Mouse (Mus musculus): Measurements from ENCODE around the gene Cmtm5. TPM values are rescaled to one million over a fixed set of nuclear protein-coding genes. Genes with fewer than 3 reads are reported as not detected.

Cmtm5 gene
- 120 and 147 TPM in 2 replicates for polyA plus RNA-seq (2012; rRNA removed)

DNA sequence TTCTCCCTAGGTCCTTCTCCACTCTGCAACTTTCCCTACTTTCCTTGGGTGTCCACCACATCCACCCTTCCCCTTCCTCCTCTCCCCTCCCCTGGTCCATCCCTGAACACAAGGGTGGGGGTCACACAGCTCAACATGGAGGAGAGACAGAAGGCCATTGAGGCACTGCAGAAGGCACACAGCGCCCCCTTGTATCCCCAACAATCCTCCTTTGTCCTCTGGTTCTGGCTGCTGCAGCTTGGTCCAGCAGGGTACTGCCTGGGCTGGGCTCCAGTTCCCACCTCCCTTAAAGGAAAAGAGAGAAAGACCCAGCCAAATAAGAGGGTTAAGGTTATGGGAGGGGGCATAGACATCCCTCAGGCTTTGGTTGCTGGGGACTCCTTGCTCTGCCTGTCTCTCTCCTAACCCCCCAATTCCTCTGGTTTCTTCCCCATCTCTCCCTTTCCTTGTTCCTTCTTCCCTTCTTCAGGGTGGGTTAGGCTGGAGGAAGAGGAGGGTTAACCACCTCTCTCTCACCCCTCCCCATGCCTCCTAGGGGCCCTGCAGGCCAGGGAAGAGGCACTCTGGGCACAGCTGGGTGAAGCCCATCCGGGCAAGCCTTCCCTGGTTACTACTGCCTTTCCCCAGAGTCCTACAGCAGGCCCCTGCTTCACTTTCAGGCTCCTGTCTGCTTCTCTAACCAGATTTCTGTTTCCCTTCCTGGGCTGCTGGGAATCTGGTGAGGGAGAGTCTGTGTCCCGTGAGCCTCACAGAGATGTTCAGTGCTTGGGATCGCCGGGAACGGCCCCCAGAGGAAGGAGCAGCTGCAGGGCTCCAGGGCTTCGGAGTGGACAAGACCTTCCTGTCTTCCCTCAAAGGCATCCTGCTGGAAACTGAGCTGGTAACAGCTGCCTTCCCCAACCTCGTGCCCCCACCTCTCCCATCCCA lies at the start of gene Cmtm5:
Gene Cmtm5, plus strand, starts transcription at position 358 of the 927 bp plus-strand sequence.
- peak; percentile 71 to 77 for DNase-seq (ENCODE audit: extremely low spot score in 1 of 2, low spot score in 1 of 2)

DNA sequence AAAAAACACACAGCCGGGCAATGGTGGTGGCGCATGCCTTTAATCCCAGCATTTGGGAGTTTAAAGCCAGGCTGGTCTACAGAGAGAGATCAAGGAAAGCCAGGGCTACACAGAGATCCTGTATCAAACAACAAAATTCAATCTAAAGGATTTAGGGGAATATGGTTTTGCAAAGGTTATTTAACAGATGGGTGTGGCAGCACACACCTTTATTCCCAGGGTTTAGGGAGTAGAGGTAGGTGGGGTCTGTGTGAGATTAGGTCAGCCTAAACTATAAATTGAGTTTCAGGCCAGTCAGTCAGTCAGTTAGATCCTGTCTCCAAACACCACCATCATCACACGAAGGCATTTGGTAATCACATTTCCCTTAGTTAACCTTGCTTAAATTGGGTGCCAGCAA lies 43.9 kb upstream of the Cmtm5 start, which contains the start of gene Pabpn1:
Gene Pabpn1, plus strand, starts transcription at position 301 of the 400 bp plus-strand sequence.
- no peak for DNase-seq (ENCODE audit: extremely low spot score in 1 of 2, low spot score in 1 of 2)

DNA sequence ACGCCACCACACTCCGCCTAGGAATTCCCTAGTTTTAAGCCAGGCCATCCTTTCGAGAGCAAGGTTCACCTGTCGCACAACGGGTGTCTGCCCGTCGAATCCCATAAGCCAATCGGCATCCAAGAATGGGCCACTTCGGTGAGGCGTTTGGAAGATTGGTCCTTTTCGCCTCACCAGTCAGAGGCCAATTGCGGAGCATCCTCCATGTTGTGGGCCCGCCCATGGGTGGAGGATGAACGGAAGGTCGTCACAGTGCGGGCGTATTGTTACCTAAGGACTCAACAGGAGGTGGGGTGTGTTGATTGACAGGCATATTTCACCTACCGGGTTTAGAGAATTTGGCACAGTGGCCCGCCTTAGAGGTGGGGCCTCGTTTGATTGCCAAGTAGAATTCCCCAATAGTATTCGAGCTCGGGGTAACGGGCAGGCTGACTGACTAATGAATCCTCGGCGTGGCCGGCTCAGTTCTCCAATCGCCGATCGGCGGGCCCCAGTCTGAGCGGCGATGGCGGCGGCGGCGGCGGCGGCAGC lies 42.3 kb upstream of the Cmtm5 start:
- DNase-seq (ENCODE audit: extremely low spot score in 1 of 2, low spot score in 1 of 2): peak; percentile 99 to 100

DNA sequence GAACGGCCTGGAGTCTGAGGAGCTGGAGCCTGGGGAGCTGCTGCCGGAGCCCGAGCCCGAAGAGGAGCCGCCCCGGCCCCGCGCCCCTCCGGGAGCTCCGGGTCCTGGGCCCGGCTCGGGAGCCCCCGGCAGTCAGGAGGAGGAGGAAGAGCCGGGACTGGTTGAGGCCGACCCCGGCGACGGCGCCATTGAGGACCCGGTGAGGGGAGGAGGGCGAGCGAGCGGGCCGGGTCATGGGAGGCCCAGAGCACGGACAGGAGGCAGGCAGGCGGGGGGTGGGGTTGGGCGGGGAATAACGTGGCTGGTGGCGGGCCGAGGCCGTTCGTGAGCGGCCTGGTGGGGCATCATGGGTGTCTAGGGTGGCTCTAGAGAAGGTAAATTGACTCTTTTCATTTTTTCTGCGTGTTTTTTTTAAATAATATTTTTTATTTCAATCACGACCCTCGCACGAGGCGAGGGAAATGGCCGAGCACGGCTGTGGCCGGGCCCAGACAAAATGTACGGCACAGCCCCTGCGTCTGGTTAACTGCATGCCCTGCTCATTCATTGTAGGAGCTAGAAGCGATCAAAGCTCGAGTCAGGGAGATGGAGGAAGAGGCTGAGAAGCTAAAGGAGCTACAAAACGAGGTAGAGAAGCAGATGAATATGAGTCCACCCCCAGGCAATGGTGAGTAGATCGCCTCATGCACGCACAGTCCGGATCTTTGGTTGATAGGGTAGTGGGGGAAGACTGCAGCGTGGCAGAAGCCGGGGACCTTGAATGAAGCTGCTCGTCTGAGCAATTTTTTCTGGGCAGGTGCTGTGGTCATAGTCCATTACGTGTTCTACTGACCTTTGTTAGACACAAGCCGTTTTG lies 41.5 kb upstream of the Cmtm5 start:
- peak in 1 of 2 experiments; percentile 40 for DNase-seq (ENCODE audit: extremely low spot score in 1 of 2, low spot score in 1 of 2)

DNA sequence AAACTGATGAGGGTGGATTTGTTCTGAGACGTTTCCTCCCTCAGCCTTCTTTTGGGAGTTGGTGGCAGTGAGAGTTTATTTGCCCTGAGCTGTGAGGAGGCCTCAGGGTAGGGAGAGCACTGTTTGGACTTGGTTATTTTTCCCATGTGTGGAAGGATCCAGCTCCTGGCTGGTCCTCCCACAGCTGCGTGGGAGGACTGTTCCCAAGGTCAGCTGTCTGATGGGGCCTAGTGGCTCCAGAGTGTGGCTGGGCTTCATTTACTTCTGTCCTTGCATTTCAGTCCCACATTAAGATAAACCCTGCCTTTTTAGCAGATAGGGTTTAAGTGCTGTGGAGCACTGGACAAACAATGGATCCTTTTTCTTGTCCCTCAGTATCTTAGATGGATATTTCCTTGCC lies 38.6 kb upstream of the Cmtm5 start:
- no peak for DNase-seq (ENCODE audit: extremely low spot score in 1 of 2, low spot score in 1 of 2)

DNA sequence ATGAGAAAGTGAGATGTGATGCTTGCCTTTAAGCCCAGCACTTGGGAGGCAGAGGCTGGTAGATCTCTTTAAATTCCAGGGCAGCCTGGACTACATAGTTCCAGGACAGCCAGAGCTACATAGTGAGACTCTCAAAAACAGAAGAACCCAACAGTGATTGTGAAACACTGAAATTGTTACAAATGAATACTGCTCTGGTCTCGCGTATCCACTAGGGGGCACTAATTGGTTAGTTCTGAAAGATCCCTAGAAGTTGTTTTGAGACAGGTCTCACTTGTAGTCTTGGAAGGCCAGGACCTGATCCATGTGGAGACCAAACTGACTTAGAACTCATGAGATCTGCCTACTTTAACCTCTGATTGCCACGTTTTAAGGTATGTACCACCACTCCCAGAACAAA lies 35.7 kb upstream of the Cmtm5 start:
- peak; percentile 79 to 94 for DNase-seq (ENCODE audit: extremely low spot score in 1 of 2, low spot score in 1 of 2)

DNA sequence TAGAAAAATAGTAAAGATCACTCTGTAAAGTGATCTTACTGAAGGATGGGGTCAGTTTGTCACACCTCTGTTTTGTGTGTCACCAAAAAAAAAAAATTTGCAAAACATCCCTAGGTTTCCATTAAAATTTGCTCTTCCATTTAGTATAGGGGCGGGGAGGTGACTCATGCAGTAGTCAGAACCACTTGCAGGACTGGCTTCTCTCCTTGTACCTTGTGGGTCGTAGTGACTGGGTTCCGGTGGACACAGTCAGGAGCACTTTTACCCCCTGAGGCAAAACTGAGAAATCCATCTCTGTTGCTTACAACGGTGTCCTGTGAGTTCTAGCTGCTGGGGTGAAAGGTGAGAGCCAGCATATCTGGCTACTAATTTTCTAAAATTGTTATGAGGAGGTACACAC lies 32.4 kb upstream of the Cmtm5 start:
- no peak for DNase-seq (ENCODE audit: extremely low spot score in 1 of 2, low spot score in 1 of 2)

DNA sequence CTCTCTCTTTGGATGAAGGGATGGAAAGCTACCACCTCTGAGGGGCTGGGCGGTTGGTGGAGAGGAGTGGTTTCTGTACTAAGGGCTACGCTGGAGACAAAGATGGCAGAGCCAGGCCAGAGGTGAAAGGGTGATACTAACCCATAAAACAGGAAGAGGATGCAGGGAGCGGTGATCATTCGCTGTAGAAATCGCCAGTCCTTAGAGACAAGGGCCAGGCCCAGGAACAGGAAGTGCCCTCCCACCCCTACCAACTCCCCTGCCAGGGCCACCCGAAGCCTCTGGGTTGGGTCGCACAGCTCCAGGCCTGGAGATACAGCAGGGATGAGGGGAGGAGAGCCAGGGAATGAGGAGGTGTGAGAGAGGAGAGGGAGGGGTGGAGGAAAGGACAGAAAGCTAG lies 27.4 kb upstream of the Cmtm5 start:
- DNase-seq (ENCODE audit: extremely low spot score in 1 of 2, low spot score in 1 of 2): no peak

DNA sequence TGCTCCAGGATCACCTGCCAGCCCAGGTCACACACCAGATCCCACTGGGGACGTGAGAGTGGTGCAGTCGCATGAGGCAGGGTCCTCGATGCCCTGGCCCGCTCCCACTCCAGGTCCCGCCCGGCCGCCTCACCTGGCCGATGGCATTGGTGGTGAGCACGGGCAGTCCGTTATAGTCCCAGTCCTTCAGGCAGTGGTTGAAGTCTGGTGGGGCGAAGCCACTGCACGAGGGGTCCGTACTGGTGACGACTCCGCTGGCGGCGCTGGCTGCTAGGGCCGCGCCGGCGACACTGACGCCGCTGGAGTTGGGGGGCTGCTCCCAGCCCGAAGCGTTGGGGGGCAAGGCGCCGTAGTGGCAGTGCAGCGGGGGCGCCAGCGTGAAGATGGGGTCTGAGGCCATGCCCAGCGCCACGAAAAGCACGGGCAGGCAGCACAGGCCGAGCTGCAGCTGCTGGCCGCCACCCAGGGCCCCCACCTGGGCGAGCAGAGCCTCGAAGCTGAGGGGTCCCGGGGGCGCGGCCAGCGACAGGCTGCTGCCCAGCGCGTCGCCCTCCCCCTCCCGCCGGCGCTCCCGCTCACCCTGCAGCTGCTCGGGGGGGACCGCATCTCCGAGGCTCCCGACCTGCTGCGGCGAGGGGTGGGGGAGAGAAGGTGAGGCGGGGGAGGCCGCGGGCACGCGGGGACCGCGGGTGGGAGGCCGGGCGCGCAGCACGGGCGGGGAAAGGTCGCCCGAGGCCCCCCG lies 23.8 kb upstream of the Cmtm5 start:
- DNase-seq (ENCODE audit: extremely low spot score in 1 of 2, low spot score in 1 of 2): no peak

DNA sequence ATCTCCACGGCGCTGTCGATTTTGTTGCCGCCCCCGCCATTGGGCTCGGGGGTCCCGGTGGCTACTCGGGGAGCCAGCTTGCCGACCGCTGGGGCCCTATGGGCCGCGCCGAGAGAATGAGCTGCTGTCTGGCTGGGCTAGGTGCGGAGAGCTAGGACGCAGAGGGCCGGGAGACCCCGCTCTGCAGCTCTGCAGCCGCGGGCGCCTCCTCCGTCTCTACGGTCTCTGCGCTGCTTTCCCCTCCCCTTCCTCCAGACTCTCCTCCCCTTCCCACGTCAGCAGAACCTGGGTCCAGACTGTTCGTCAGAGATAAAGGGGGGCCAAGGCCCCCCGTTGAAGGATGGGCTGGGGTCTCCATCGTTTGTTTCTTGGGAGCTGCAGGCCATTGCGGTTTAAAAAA lies 23.2 kb upstream of the Cmtm5 start, which contains the start of gene Slc22a17:
Gene Slc22a17, minus strand, starts transcription at position 247 of the 400 bp plus-strand sequence.
- DNase-seq (ENCODE audit: extremely low spot score in 1 of 2, low spot score in 1 of 2): peak; percentile 61 to 88

DNA sequence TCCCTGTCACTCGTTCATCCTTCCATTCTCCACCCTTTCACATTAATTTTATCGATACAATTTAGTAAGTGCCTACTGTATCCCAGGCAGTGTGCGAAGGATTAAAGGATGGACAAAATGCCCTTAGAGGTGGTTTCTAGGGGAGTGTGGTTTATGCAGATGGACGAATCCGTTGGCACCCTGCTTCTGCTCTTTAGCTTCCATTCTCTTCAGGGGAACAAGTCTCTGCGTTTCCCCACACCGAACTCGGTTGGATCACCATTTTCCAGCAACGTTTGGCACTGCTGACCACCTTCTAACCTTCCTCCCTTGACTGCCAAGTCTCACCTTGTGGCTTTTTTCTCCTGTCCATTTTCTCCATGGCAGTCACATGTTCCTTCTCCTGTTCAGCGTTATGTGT lies 22.7 kb upstream of the Cmtm5 start:
- DNase-seq (ENCODE audit: extremely low spot score in 1 of 2, low spot score in 1 of 2): no peak

DNA sequence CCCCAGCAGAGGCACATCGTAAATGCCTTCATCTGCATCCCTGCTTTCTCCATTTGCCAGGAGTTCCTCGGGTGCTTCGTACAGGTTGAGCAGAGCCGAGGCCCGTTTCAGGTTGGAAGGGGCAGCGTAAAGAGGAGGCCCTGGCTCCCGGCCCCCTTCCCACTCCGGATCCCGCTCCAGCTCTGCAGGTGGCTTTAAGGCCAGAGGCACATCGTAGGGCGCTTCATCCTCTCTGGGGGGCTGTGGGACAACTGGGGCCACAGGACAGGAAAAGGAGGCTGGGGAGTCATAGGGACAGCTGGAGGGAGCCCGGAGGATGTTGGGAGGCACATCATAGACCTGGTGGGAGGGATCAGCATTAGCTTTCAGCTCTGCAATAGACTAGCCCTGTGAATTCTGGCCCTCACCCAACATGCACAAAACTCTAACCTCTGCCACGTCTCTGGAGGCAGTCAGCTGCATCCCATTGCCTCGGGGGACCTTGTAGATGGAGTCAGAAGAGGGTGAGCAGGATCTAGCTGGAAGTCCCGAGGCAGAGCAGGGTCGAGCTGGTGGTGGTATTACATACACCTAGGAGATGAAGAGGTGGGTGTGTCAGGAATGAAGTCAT lies 15.9 kb upstream of the Cmtm5 start:
- DNase-seq (ENCODE audit: extremely low spot score in 1 of 2, low spot score in 1 of 2): no peak

DNA sequence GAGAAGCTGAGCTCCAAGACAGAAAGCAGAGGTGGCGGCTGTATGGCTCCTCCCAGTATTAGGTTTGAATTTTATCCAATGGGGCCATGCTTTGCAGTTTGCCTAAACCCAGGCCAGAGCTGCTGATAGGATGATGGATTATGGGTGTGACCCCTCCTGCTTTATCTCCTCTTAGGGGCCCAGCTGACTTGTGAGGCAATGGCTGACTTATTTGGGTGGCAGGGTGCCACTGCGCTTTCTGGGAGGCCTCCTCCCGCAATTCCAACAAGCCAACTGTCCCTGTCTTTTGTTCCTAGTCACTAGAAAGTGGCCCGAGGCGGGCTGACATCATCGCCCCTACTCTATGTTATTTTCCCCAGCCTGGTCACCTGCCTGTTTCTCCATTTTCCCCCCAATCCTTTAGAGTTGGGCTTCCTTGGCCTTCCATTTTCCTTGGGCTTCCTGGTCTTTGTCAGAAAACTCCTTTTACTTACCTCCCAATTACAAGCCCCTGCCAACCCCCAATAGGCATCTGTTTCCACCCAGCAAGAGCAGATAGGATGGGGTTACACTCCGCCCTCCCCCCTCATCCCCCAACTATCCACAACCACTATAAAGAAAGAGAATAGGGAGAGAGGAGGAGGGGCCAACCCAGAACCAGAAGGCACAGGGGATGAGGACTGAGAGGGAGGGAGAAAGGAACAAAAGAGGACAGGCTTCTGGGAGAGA lies 11.3 kb upstream of the Cmtm5 start:
- DNase-seq (ENCODE audit: extremely low spot score in 1 of 2, low spot score in 1 of 2): no peak

DNA sequence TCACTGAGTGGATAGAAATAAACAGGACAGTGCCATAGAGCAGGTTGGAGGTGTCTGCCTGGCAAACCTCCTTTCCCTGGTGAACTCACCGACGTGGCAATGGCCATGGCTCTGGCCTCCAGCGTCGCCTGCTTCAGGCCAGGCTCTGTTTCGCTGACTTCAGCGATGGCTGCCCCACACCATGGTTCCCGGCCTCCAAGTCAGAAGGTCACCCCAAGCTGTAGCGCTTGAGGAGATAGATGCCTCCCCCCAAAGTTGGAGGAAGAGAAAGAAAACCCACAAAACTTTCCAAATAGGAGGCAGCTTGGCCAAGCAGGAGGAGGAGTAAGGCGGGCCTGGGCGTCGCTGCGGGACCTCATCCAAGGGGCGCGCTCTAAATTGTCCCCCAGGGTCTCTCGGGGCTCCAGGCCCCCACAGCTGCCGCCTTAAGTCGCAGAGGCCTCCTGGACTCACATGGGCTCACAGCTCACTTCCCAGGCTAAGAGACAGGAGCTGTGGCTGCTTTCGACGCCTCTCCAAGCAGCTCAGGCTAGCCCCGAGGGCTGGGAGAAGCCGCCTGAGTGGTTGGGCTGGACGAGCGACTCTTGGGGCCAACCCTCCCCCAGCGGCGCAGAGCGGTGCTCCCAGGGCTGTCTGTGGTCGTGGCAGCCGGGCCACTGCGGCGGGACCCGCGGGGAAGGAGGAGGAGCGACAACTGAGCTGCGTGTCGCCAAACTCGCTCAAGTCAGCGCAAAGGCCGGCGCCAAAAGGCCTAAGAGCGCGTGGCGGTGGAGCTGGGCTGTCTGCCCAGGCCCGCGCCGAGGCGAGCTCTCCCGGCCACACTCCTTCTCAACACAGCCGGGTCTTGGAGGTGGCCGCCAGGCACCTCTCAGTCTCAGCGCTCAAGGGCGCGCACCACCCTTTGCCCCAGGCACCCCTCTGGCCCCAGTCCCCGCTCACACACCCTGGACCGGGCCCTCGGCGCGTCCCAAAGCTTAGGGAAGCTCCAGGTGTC lies 10.4 kb upstream of the Cmtm5 start, which contains the start of gene Efs:
Gene Efs, minus strand, starts transcription at position 778 of the 994 bp plus-strand sequence.
- DNase-seq (ENCODE audit: extremely low spot score in 1 of 2, low spot score in 1 of 2): no peak

DNA sequence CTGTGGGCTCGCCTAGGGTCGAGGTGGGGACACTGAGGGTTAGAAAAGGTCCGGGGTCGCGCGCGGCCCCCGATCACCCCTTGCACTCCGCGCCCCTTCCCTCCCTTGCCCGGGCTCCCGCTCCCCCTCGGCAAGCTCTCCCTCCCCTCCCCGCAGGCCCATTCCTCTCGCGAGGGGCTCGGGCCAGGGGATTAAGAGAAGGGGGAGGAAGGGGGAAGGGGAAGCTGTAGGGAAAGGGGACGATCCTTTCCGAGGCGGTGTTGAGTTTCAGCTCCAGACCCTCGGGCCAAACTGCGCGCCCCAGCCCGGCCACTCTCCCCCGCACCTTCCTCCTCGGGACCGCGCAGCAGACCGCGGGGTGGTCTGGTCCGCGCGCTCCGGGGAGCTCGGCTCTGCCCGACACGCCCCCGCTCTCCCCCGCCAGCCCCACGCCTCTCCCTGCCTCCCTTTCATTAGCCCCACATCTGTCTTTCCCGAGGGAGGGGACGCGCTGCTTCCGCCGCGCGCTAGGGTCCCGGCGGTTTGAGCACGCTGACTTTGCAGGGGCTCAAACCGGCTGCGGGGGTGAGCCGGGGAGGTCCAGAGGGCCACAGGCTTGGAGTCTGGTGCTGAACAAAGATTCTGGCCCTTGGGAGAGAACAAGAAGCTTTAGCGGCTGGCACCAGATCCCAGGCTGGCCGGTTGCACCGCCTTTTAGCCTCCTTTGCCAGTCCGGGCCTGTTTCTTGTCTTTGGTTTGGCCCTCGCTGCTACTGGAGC lies 9.5 kb upstream of the Cmtm5 start:
- DNase-seq (ENCODE audit: extremely low spot score in 1 of 2, low spot score in 1 of 2): no peak

DNA sequence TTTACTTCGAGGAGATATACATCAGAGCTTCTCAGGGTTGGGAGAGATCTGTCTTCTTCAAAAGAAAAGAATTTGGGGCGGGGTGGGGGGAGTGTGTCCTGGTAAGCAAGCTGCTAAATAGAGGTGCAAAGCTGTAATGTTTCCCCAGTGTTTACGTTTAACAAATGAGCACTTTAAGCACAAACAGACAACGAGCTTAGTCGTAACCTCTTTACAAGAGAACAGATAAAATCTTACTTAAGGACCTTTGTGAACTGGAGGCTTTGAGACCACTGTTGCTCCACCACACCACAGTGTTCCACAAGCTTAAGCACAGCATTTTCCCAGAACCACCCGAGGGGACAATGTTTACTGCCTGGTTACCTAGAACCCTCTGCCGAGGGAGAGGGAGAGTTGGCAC lies 8.8 kb upstream of the Cmtm5 start:
- no peak for DNase-seq (ENCODE audit: extremely low spot score in 1 of 2, low spot score in 1 of 2)

DNA sequence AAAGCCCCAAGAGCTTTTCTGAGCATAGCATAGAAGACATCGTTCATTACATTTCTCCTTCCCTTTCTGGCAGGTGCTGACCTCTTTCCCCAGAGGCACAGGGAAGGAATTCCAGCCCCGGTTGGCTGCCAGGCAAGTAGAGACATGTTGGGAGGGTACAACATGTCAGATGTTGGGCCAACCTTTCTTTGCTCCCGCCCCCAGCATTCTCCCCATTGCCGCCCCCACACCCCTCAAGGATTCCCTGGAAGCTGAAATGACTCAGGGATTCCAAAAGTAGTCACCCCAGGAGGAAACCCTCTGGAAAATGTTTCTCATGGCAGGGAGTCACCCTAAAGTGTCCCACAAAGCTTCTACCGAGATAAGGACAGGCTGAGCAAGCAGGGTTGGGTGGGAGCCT lies 6.3 kb upstream of the Cmtm5 start:
- DNase-seq (ENCODE audit: extremely low spot score in 1 of 2, low spot score in 1 of 2): no peak
